Mouse (Mus musculus) midbrain, postnatal 0 days (tissue): ENCODE measurements around the gene Rcbtb1. TPM values are rescaled to one million over a fixed set of nuclear protein-coding genes. Genes with fewer than 3 reads are reported as not detected.

Experiments used
- ATAC-seq: fragments of 200-750 bp; cut with Nextera tagmentation; 2 replicates; pipeline ENCODE4 v1.8.0; 2017; ENCODE audit warnings: moderate number of reproducible peaks, mild to moderate bottlenecking, moderate TSS enrichment, moderate library complexity; ENCODE audit not compliant: low FRiP score
- DNase-seq: peaks from one replicate; pipeline ENCODE4 v3.0.0-alpha.2; 2015; ENCODE audit warnings: low spot score
- H3K27ac ChIP-seq: fragments of 300-500 bp; sonication (generic); 2 replicates; pipeline ENCODE4 v1.5.1; 2014; ENCODE audit warnings: low read depth, mild to moderate bottlenecking, low read length, mixed read lengths
- H3K27me3 ChIP-seq: fragments of 300-500 bp; sonication (generic); 2 replicates; pipeline ENCODE4 v1.6.1; 2014; ENCODE audit warnings: low read length, control low read depth, mixed read lengths; ENCODE audit not compliant: insufficient read depth
- H3K36me3 ChIP-seq: fragments of 300-500 bp; sonication (generic); 2 replicates; pipeline ENCODE4 v1.6.1; 2014; ENCODE audit warnings: low read length, control low read depth, mixed read lengths; ENCODE audit not compliant: insufficient read depth
- H3K4me1 ChIP-seq: fragments of 300-500 bp; sonication (generic); 2 replicates; pipeline ENCODE4 v1.6.1; 2014; ENCODE audit warnings: mild to moderate bottlenecking, control low read depth, antibody characterized with exemption, low read length, mixed read lengths; ENCODE audit not compliant: insufficient read depth
- H3K4me2 ChIP-seq: fragments of 300-500 bp; sonication (generic); 2 replicates; pipeline ENCODE4 v1.6.1; 2014; ENCODE audit warnings: low read depth, mild to moderate bottlenecking, low read length, mixed read lengths; ENCODE audit not compliant: poor library complexity, severe bottlenecking
- H3K4me3 ChIP-seq: fragments of 300-500 bp; sonication (generic); 2 replicates; pipeline ENCODE4 v1.5.1; 2014; ENCODE audit warnings: low read depth, mild to moderate bottlenecking, low read length, moderate library complexity
- H3K9ac ChIP-seq: fragments of 300-500 bp; sonication (generic); replicated peaks from 2 replicates; pipeline ENCODE4 v1.6.1; 2014; ENCODE audit warnings: mild to moderate bottlenecking, low read length, moderate library complexity, mixed read lengths; ENCODE audit not compliant: poor library complexity, severe bottlenecking
- H3K9me3 ChIP-seq: fragments of 300-500 bp; sonication (generic); 2 replicates; pipeline ENCODE4 v1.6.1; 2016; ENCODE audit warnings: low read length, control low read depth
- CTCF ChIP-seq: IDR thresholded peaks from 2 replicates; pipeline ENCODE4 v1.5.1; 2016; ENCODE audit warnings: antibody characterized with exemption, mild to moderate bottlenecking
- WGBS: fragments of 180-500 bp; shearing (Covaris S2); extraction: QIAGEN DNeasy Blood & Tissue Kit; methylation state at CpG from one replicate; pipeline ENCODE4 v1.1.7; 2014; 5-methylcytosine and 5-hydroxymethylcytosine counted together
- polyA plus RNA-seq: library from polyadenylated mRNA; unstranded; fragments of >200 nt; fragmentation: Nextera tagmentation; extraction: Ambion mirVana; gene quantifications from 2 replicates; pipeline ENCODE4 v1.2.1, GENCODE M21; 2015
- total RNA-seq: library from RNA; depleted of rRNA; stranded (reverse); fragments of >200 nt; gene quantifications from 2 replicates; pipeline ENCODE4 v1.2.3, GENCODE M21; 2014

Rcbtb1 gene
- total and polyA plus RNA-seq, 2 experiments from 2014 or later: 32.1 to 32.2 TPM

GRCm38 (mm10) chr14:59219241-59219640 lies 18.2 kb downstream of the Rcbtb1 start:
- Histone ChIP-seq H3K9ac (no peak overlapping the region), H3K4me1 (no peaks in the 10 kb centered on the region), H3K27me3 (no peaks in the 10 kb centered on the region), H3K9me3 (no peaks in the 10 kb centered on the region), H3K4me2 (no peak overlapping the region), H3K27ac (no peak overlapping the region), H3K36me3 (peaks cover 40% of the 10 kb centered on the region), H3K4me3 (no peak overlapping the region)
- no peak for ATAC-seq
- no peak for DNase-seq
- WGBS: 74% methylated on average over 3 of the region's 3 CpGs
- TF ChIP-seq CTCF: no peak

- no peak for TF ChIP-seq CTCF
- ATAC-seq (no peak), DNase-seq (no peak)
- Histone ChIP-seq H3K27me3 (no peaks in the 10 kb centered on the region), H3K4me2 (no peak overlapping the region), H3K27ac (no peak overlapping the region), H3K4me1 (no peaks in the 10 kb centered on the region), H3K9me3 (no peaks in the 10 kb centered on the region), H3K4me3 (no peak overlapping the region), H3K9ac (no peak overlapping the region), H3K36me3 (peaks cover 54% of the 10 kb centered on the region)
- WGBS: 96% methylated on average over 11 of the region's 11 CpGs
These were observed 25.2 kb downstream of the Rcbtb1 start for GRCm38 (mm10) chr14:59226240-59226639.

GRCm38 (mm10) chr14:59229822-59230221 lies 28.8 kb downstream of the Rcbtb1 start:
- no peaks in the 10 kb centered on the region for H3K27me3 ChIP-seq
- no peaks in the 10 kb centered on the region for H3K9me3 ChIP-seq
- no peak overlapping the region for H3K4me2 ChIP-seq
- H3K36me3 ChIP-seq: peaks cover 54% of the 10 kb centered on the region
- DNase-seq (no peak), ATAC-seq (no peak)
- no peak overlapping the region for H3K9ac ChIP-seq
- no peak overlapping the region for H3K4me3 ChIP-seq
- 92% methylated on average over 3 of the region's 3 CpGs for WGBS
- no peak overlapping the region for H3K27ac ChIP-seq
- no peaks in the 10 kb centered on the region for H3K4me1 ChIP-seq
- peak; percentile 39 for TF ChIP-seq CTCF

GRCm38 (mm10) chr14:59230331-59230966 lies 29.4 kb downstream of the Rcbtb1 start:
- Histone ChIP-seq H3K36me3 (peaks cover 57% of the 10 kb centered on the region), H3K4me3 (no peak overlapping the region), H3K9ac (no peak overlapping the region), H3K4me2 (no peak overlapping the region), H3K9me3 (no peaks in the 10 kb centered on the region), H3K4me1 (no peaks in the 10 kb centered on the region), H3K27me3 (no peaks in the 10 kb centered on the region), H3K27ac (no peak overlapping the region)
- ATAC-seq (no peak), DNase-seq (no peak)
- no peak for TF ChIP-seq CTCF
- 85% methylated on average over 21 of the region's 21 CpGs for WGBS

GRCm38 (mm10) chr14:59232003-59232402 lies 31.0 kb downstream of the Rcbtb1 start:
- TF ChIP-seq CTCF: peak; percentile 44
- Histone ChIP-seq H3K4me3 (no peak overlapping the region), H3K4me2 (no peak overlapping the region), H3K27ac (no peak overlapping the region), H3K27me3 (no peaks in the 10 kb centered on the region), H3K9ac (no peak overlapping the region), H3K4me1 (no peaks in the 10 kb centered on the region), H3K36me3 (peaks cover 54% of the 10 kb centered on the region), H3K9me3 (no peaks in the 10 kb centered on the region)
- WGBS: 71% methylated on average over 5 of the region's 5 CpGs
- DNase-seq (no peak), ATAC-seq (no peak)

- no peak for TF ChIP-seq CTCF
- no peak for ATAC-seq
- Histone ChIP-seq H3K36me3 (peaks cover 54% of the 10 kb centered on the region), H3K4me2 (no peak overlapping the region), H3K4me1 (no peaks in the 10 kb centered on the region), H3K9ac (no peak overlapping the region), H3K9me3 (no peaks in the 10 kb centered on the region), H3K27me3 (no peaks in the 10 kb centered on the region), H3K27ac (no peak overlapping the region), H3K4me3 (no peak overlapping the region)
- WGBS: 94% methylated on average over 9 of the region's 9 CpGs
- DNase-seq: no peak
These were observed 32.6 kb downstream of the Rcbtb1 start for GRCm38 (mm10) chr14:59233635-59234034.
